In genomic region chr11:113105371-113105770, GRCm38 (mm10) we compare ENCODE assay signal across 27 mouse cellular contexts.
A peak's percentile ranks its signal among the peaks of the same experiment; 100 is the strongest.
DNase-seq lines count a peak whose midpoint lies in the region; ATAC-seq and TF ChIP-seq lines count a peak whose summit lies in the region.
"Had no signal": no experiment of that assay in that cellular context is flagged by ENCODE, and none has a peak within 500 bp of the region (broad histone marks: within the 10 kb centered on the region; RNA-seq: fewer than 3 reads in every experiment).

No protein-coding gene starts in this region.

- no peaks in the 10 kb centered on the region for H3K36me3 ChIP-seq in heart, adult 2 months (ENCODE audit: control insufficient read depth, insufficient read depth, low read length)
- H3K36me3 ChIP-seq in lung, embryonic 15.5 days, result no peaks in the 10 kb centered on the region
- no peaks in the 10 kb centered on the region for H3K36me3 ChIP-seq in limb, embryonic 10.5 days
- H3K36me3 ChIP-seq: heart, embryonic 10.5 days; limb, embryonic 13.5 days; stomach, embryonic 15.5 days had no signal

- no peak for TF ChIP-seq POLR2A in heart, adult 2 months (IDR thresholded peaks at IDR 0.05; ENCODE audit: insufficient read depth, low read depth, low read length)

- H3K4me2 ChIP-seq in lung, embryonic 15.5 days, result no peak overlapping the region
- H3K4me2 ChIP-seq: hindbrain, embryonic 14.5 days; limb, embryonic 13.5 days; liver, embryonic 11.5 days; stomach, embryonic 15.5 days had no signal

- no peak for DNase-seq in heart, adult 2 months
- no peak for DNase-seq in heart, adult 18-20 months
- no peak for DNase-seq in lung, postnatal 10 days
- DNase-seq in limb, embryonic 10.5 days (ENCODE audit: low spot score), result no peak
- DNase-seq in adrenal gland, postnatal 25 days, result no peak
- DNase-seq: adrenal gland, postnatal 14 days; cerebellum, adult 11-12 months; cerebellum, postnatal 14 days; heart, postnatal 36 days; kidney, adult 18-20 months; kidney, postnatal 4 days; layer of hippocampus, adult 9-11 months; lung, postnatal 4 days; midbrain, embryonic 14.5 days; right cerebral cortex, postnatal 25 days; thymus, adult 18-20 months; thymus, postnatal 25 days had no signal

- no peak for ATAC-seq in lung, embryonic 15.5 days (ENCODE audit: borderline replicate concordance, extremely low read depth, low FRiP score, low TSS enrichment)
- ATAC-seq in monocyte, adult 5-6 weeks (replicated peaks; ENCODE audit: insufficient number of reproducible peaks, low FRiP score, low TSS enrichment, poor library complexity, severe bottlenecking), result no peak
- ATAC-seq: CD4-positive, CD25-positive, alpha-beta regulatory T cell, adult 4 months; forebrain, embryonic 16.5 days had no signal

- no peak overlapping the region for H3K9ac ChIP-seq in heart, adult 2 months (ENCODE audit: low read depth, low read length)
- H3K9ac ChIP-seq in lung, embryonic 15.5 days, result 0 out of 2 replicates have a peak overlapping the region, but pooled peaks have one; percentile 2
- H3K9ac ChIP-seq: hindbrain, embryonic 14.5 days; limb, embryonic 13.5 days; stomach, embryonic 15.5 days had no signal

- H3K27ac ChIP-seq in heart, adult 2 months, result no peak overlapping the region
- H3K27ac ChIP-seq in lung, embryonic 15.5 days, result no peak overlapping the region
- peak overlapping the region; percentile 40 for H3K27ac ChIP-seq in limb, embryonic 10.5 days
- H3K27ac ChIP-seq: heart, embryonic 10.5 days; hindbrain, embryonic 14.5 days; limb, embryonic 13.5 days; stomach, embryonic 15.5 days had no signal

- H3K79me2 ChIP-seq in heart, adult 2 months (replicated peaks; ENCODE audit: control insufficient read depth, insufficient read depth, low read length), result no peaks in the 10 kb centered on the region

- WGBS in heart, adult 2 months, result 49% methylated on average over 11 of the region's 11 CpGs
- 62% methylated on average over 11 of the region's 11 CpGs for WGBS in lung, embryonic 15.5 days
- 77% methylated on average over 11 of the region's 11 CpGs for WGBS in limb, embryonic 10.5 days

- peaks cover 1% of the 10 kb centered on the region; the same call in 1 of the 2 replicates for H3K4me1 ChIP-seq in heart, adult 2 months (ENCODE audit: control insufficient read depth, insufficient read depth, low read length)
- H3K4me1 ChIP-seq in lung, embryonic 15.5 days, result peaks cover 27% of the 10 kb centered on the region
- H3K4me1 ChIP-seq in limb, embryonic 10.5 days, result peaks cover 73% of the 10 kb centered on the region
- H3K4me1 ChIP-seq: megakaryocyte, embryonic 14.5 days had no signal

- no peak for TF ChIP-seq CTCF in heart, adult 2 months (IDR thresholded peaks at IDR 0.05)

- H3K27me3 ChIP-seq in heart, adult 2 months (ENCODE audit: control insufficient read depth, insufficient read depth, low read length), result no peaks in the 10 kb centered on the region
- H3K27me3 ChIP-seq in lung, embryonic 15.5 days, result no peaks in the 10 kb centered on the region
- H3K27me3 ChIP-seq in limb, embryonic 10.5 days (ENCODE audit: low read depth, poor library complexity, severe bottlenecking), result 0 out of 2 replicates have a peak, but pooled peaks cover 14% of the 10 kb centered on the region
- H3K27me3 ChIP-seq: limb, embryonic 13.5 days; megakaryocyte, embryonic 14.5 days; stomach, embryonic 15.5 days had no signal

- no peaks in the 10 kb centered on the region for H3K9me3 ChIP-seq in lung, embryonic 15.5 days
- H3K9me3 ChIP-seq in limb, embryonic 10.5 days (replicated peaks), result no peaks in the 10 kb centered on the region
- H3K9me3 ChIP-seq: heart, embryonic 10.5 days; limb, embryonic 13.5 days; stomach, embryonic 15.5 days had no signal

- no peak overlapping the region for H3K4me3 ChIP-seq in heart, adult 2 months
- no peak overlapping the region for H3K4me3 ChIP-seq in lung, embryonic 15.5 days
- H3K4me3 ChIP-seq in limb, embryonic 10.5 days, result no peak overlapping the region
- H3K4me3 ChIP-seq: heart, embryonic 10.5 days; limb, embryonic 13.5 days; megakaryocyte, embryonic 14.5 days; stomach, embryonic 15.5 days had no signal

- intact Hi-C loops in heart, adult 2 months (cut with DNase I), result no loop called here

- 0 out of 2 replicates have a peak, but pooled peaks have one; percentile 14 for TF ChIP-seq EP300 in heart, adult 2 months (IDR thresholded peaks at IDR 0.05; ENCODE audit: insufficient read depth, low read depth, low read length)
